Mouse (Mus musculus) embryo, embryonic 10.5 days (tissue): ENCODE data around the gene Tfr2.

Source experiments
- DNase-seq: peaks from one replicate; pipeline ENCODE4 v3.0.0-alpha.2; 2015; ENCODE audit warnings: low spot score

Gene Tfr2

GRCm38 (mm10) chr5:137628498-137629305 is 59.1 kb downstream of the Tfr2 start, which contains the start of the genes Fbxo24, Lrch4 and Gm20605:
Gene Fbxo24, minus strand, starts transcription at chr5:137629002.
Gene Lrch4, plus strand, starts transcription at chr5:137629121.
Gene Gm20605, plus strand, starts transcription at chr5:137629175.
- peak; percentile 100 for DNase-seq

DNA sequence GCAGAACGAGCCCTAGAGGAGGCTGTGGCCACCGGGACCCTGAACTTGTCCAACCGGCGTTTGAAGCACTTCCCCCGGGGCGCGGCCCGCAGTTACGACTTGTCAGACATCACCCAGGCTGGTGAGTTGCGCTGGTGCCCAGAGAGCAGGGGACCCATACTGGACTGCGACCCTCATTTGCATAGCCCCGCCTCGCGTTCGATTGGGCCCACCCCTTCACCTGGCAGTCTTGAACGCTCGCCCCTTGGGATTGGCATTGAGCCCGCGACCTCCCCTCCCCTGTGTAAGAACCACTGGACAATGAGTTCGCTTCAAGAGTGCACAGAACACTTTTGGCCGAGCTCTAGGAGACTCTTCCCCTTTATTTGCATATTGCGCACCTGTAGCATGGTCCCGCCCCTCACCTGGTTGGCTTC is 59.7 kb downstream of the Tfr2 start:
- peak; percentile 79 for DNase-seq

DNA sequence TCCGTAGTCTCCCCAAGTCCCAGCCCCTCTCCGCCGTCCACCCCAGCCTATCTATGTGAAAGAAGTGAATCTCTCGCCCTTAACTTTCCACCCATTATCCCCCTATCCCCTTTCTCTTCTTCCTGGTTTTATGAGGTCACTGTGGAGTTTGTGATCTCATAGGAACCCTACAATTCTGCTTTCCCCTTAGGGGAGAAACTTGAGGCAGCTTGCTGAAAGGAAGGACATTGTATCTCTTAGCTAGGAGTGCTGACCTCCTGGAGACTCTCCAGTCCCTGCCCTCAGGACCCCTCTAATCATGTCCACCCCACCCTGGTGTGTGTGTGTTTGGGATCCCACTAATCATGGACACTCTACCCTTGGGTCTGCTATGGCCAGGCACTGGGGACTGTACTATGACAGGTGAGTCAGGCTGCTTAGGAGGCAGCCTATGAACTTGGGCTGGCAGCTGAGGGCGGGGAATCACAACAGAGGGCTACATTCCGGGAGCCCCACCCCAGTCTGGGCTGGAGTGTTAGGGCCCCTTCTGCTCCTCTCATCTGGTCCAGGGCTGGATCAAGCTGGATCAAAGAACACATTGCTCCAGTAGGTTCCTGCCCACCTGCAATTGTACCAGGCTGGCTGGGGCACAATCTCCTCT is 60.4 kb downstream of the Tfr2 start:
- no peak for DNase-seq

DNA sequence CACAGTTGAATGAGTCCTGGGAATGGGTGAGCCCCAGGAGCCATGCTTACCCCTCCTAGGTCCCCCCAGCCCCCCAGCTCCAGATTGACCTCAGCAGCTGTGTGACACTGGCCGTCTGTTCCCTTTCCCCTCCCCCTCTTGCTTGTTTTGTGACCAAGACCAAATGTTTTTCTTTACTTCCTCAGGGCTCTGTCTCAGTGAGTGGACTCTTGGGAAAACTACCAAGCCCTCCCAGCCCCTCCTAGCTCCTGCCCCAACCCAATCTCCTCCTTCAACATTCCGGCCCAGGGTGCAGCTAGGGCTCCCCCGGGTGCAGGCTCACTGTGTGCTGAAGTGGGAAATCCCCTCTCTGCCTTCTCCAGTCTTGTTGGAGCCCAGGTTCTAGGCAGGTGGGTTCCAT is 61.0 kb downstream of the Tfr2 start:
- DNase-seq, result peak; percentile 35

DNA sequence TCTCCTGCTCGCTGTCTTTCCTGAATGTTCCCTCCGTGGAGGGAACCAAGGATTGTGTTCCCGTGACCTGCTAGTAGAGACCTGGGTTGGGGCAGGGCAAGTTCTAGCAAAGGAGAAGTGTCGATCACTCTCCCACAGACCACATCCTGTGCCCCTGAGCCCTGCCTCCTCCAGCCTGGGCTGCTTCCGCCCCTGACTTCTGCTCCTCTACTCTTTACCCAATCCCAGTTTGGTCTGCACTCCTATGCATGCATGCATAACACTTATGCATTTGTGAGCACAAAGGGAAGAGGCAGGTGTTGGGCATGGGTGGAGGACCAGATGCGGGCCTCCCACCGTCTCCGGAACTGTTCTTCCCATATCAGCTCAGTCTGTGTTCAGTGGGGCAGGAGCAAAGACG is 61.5 kb downstream of the Tfr2 start:
- DNase-seq, result no peak

DNA sequence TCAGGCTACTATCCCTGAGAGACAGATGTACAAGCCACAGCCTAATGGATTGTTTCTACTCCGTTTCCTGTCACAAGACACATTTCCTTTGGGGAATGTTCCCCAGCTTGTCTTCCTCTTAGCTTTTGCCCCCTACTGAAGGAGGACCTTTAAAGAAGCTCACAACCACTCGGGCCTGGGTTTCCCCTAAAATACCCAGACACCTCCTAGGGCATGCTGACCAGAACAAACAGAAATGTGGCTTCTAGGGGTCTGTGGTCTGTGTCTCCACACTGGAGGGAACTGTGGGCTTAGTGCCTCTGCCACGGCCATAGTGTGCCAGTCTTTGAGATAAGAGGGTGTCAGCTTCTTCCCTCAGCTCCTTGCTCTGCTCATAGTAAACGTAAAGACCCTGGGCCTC is 62.0 kb downstream of the Tfr2 start:
- no peak for DNase-seq

DNA sequence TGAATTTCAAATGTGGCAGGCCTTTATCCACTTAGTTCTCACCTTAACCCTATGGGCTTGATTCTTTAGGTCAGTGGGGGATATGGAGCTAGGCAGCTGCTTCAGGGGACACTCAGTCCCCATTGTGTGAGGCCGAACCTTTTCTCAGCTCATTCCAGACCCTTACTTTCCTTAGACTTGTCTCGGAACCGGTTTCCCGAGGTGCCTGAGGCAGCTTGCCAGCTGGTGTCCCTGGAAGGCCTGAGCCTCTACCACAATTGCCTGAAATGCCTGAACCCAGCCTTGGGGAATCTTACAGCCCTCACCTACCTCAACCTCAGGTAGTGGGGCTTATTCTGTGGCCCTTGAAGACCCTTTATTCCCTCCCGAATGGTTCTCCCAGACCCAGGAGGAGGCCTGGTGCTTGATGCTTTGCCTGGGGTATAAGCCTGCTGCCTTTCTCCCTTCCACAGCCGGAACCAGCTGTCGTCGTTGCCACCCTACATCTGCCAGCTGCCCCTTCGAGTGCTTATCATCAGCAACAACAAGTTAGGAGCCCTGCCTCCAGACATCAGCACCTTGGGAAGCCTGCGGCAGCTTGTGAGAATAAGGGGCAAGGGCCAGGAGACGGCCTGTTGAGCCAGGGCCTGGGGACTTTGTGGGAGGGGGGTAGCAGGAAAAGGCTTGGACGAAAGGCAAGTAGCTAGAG is 63.9 kb downstream of the Tfr2 start:
- DNase-seq, result no peak
